Mouse (Mus musculus) heart, adult 2 months (tissue): ENCODE data around the gene Zfp346.
A peak's percentile ranks its signal among the peaks of the same experiment; 100 is the strongest.

Experiments used
- CTCF ChIP-seq: fragments of 200-600 bp; IDR thresholded peaks from 2 replicates; pipeline ENCODE4 v1.8.1; 2022; ENCODE audit warnings: antibody characterized with exemption, mild to moderate bottlenecking, moderate library complexity
- EP300 ChIP-seq: fragments of 200-500 bp; IDR thresholded peaks from 2 replicates; pipeline ENCODE4 v1.6.1; 2011; ENCODE audit warnings: low read depth, low read length, control low read depth; ENCODE audit not compliant: insufficient read depth
- POLR2A ChIP-seq: fragments of 200-500 bp; IDR thresholded peaks from 2 replicates; pipeline ENCODE4 v1.6.1; 2011; ENCODE audit warnings: mild to moderate bottlenecking, low read depth, low read length, control low read depth; ENCODE audit not compliant: insufficient read depth

- TF ChIP-seq CTCF (peak; percentile 63), POLR2A (no peak), EP300 (no peak)
Observed at GRCm38 (mm10) chr13:55177903-55178496, 72.9 kb downstream of the Zfp346 start.
